Mouse (Mus musculus): ENCODE results near the gene Pfdn5. TPM values are rescaled to one million over a fixed set of nuclear protein-coding genes. Genes with fewer than 3 reads are reported as not detected.
A peak's percentile ranks its signal among the peaks of the same experiment; 100 is the strongest.

The Pfdn5 gene
- polyA plus RNA-seq, 1 experiment from 2014 or later: 481 TPM

GRCm38 (mm10) chr15:102377163-102377543, 51.2 kb downstream of the Pfdn5 start:
- Histone ChIP-seq H3K4me2 (replicated peaks; ENCODE audit: low read depth, low read length) (peak overlapping the region; percentile 87), H3K27ac (ENCODE audit: low read depth, low read length) (peak overlapping the region; percentile 76; the same call in 1 of the 2 replicates), H3K9me3 (ENCODE audit: control insufficient read depth, low read length) (no peaks in the 10 kb centered on the region), H3K4me3 (ENCODE audit: low read length) (peak overlapping the region; percentile 47), H3K36me3 (ENCODE audit: control insufficient read depth, insufficient read depth, low read length) (no peaks in the 10 kb centered on the region), H3K4me1 (ENCODE audit: control insufficient read depth, insufficient read depth, low read length) (peaks cover 24% of the 10 kb centered on the region), H3K27me3 (ENCODE audit: control insufficient read depth, insufficient read depth, low read length) (no peaks in the 10 kb centered on the region), H3K9ac (ENCODE audit: low read depth, low read length) (peak overlapping the region; percentile 67)
- peak; percentile 73 for ATAC-seq (ENCODE audit: low FRiP score, low TSS enrichment)
- WGBS: under 1% methylated on average over 7 of the region's 7 CpGs

GRCm38 (mm10) chr15:102377810-102378262, 51.9 kb downstream of the Pfdn5 start:
- Histone ChIP-seq H3K27ac (ENCODE audit: low read depth, low read length) (peak overlapping the region; percentile 68), H3K9ac (ENCODE audit: low read depth, low read length) (peak overlapping the region; percentile 23; the same call in 1 of the 2 replicates), H3K4me2 (replicated peaks; ENCODE audit: low read depth, low read length) (peak overlapping the region; percentile 87), H3K36me3 (ENCODE audit: control insufficient read depth, insufficient read depth, low read length) (no peaks in the 10 kb centered on the region), H3K9me3 (ENCODE audit: control insufficient read depth, low read length) (no peaks in the 10 kb centered on the region), H3K4me1 (ENCODE audit: control insufficient read depth, insufficient read depth, low read length) (peaks cover 24% of the 10 kb centered on the region), H3K4me3 (ENCODE audit: low read length) (no peak overlapping the region), H3K27me3 (ENCODE audit: control insufficient read depth, insufficient read depth, low read length) (no peaks in the 10 kb centered on the region)
- 7% methylated on average over 10 of the region's 10 CpGs for WGBS
- ATAC-seq (ENCODE audit: low FRiP score, low TSS enrichment): peak; percentile 33; the same call in 1 of the 2 replicates

Other genes with a start within 250 kb of the Pfdn5 start
- 39.1 and 46.6 TPM in 2 replicates for gene Tns2, start 225.7 kb upstream of the Pfdn5 start, polyA plus RNA-seq (2014; fragmentation: Nextera tagmentation; extraction: Ambion mirVana)
- gene Spryd3, start 189.9 kb upstream of the Pfdn5 start, polyA plus RNA-seq (2014; fragmentation: Nextera tagmentation; extraction: Ambion mirVana): 9.0 and 11.1 TPM in 2 replicates
- gene Igfbp6, start 181.8 kb upstream of the Pfdn5 start, polyA plus RNA-seq (2014; fragmentation: Nextera tagmentation; extraction: Ambion mirVana): 24.0 and 27.1 TPM in 2 replicates
- 0.11 and 0.28 TPM in 2 replicates for gene Soat2, start 175.6 kb upstream of the Pfdn5 start, polyA plus RNA-seq (2014; fragmentation: Nextera tagmentation; extraction: Ambion mirVana)
- 30.1 and 59.9 TPM in 2 replicates for gene Zfp740, start 122.9 kb upstream of the Pfdn5 start, polyA plus RNA-seq (2014; fragmentation: Nextera tagmentation; extraction: Ambion mirVana)
- gene Csad, start 121.4 kb upstream of the Pfdn5 start, polyA plus RNA-seq (2014; fragmentation: Nextera tagmentation; extraction: Ambion mirVana): 50.6 and 68.1 TPM in 2 replicates
- gene Itgb7, start 94.2 kb upstream of the Pfdn5 start, polyA plus RNA-seq (2014; fragmentation: Nextera tagmentation; extraction: Ambion mirVana): 1.1 and 1.7 TPM in 2 replicates
- 17.9 and 23.9 TPM in 2 replicates for gene Rarg, start 68.6 kb upstream of the Pfdn5 start, polyA plus RNA-seq (2014; fragmentation: Nextera tagmentation; extraction: Ambion mirVana)
- 0.37 and 0.84 TPM in 2 replicates for gene Gm9918, start 55.6 kb upstream of the Pfdn5 start, polyA plus RNA-seq (2014; fragmentation: Nextera tagmentation; extraction: Ambion mirVana)
- gene Mfsd5, start 46.7 kb upstream of the Pfdn5 start, polyA plus RNA-seq (2014; fragmentation: Nextera tagmentation; extraction: Ambion mirVana): 53.7 and 65.3 TPM in 2 replicates
- gene Espl1, start 29.9 kb upstream of the Pfdn5 start, polyA plus RNA-seq (2014; fragmentation: Nextera tagmentation; extraction: Ambion mirVana): 33.6 and 35.2 TPM in 2 replicates
- 117 and 129 TPM in 2 replicates for gene Myg1, start 5.6 kb downstream of the Pfdn5 start, polyA plus RNA-seq (2014; fragmentation: Nextera tagmentation; extraction: Ambion mirVana)
- 73.3 and 84.7 TPM in 2 replicates for gene Aaas, start 24.7 kb downstream of the Pfdn5 start, polyA plus RNA-seq (2014; fragmentation: Nextera tagmentation; extraction: Ambion mirVana)
- 1.0 and 2.0 TPM in 2 replicates for gene Sp7, start 41.1 kb downstream of the Pfdn5 start, polyA plus RNA-seq (2014; fragmentation: Nextera tagmentation; extraction: Ambion mirVana)
- gene Sp1, start 80.0 kb downstream of the Pfdn5 start, polyA plus RNA-seq (2014; fragmentation: Nextera tagmentation; extraction: Ambion mirVana): 16.5 and 16.8 TPM in 2 replicates
- 0.51 and 0.95 TPM in 2 replicates for gene Amhr2, start 119.3 kb downstream of the Pfdn5 start, polyA plus RNA-seq (2014; fragmentation: Nextera tagmentation; extraction: Ambion mirVana)
- 87.7 and 92.6 TPM in 2 replicates for gene Prr13, start 132.9 kb downstream of the Pfdn5 start, polyA plus RNA-seq (2014; fragmentation: Nextera tagmentation; extraction: Ambion mirVana)
- gene Pcbp2, start 144.4 kb downstream of the Pfdn5 start, polyA plus RNA-seq (2014; fragmentation: Nextera tagmentation; extraction: Ambion mirVana): 305 and 373 TPM in 2 replicates
- not detected in 2 replicates for gene Gm10337, start 177.6 kb downstream of the Pfdn5 start, polyA plus RNA-seq (2014; fragmentation: Nextera tagmentation; extraction: Ambion mirVana)
- 12.2 and 14.8 TPM in 2 replicates for gene Map3k12, start 190.9 kb downstream of the Pfdn5 start, polyA plus RNA-seq (2014; fragmentation: Nextera tagmentation; extraction: Ambion mirVana)
- 80.4 and 89.1 TPM in 2 replicates for gene Tarbp2, start 192.1 kb downstream of the Pfdn5 start, polyA plus RNA-seq (2014; fragmentation: Nextera tagmentation; extraction: Ambion mirVana)
- gene Npff, start 198.8 kb downstream of the Pfdn5 start, polyA plus RNA-seq (2014; fragmentation: Nextera tagmentation; extraction: Ambion mirVana): 2.7 and 3.5 TPM in 2 replicates

Data from kidney, embryonic 14.5 days (tissue).